Mouse (Mus musculus): Measurements from ENCODE around the gene Gm17359. TPM values are rescaled to one million over a fixed set of nuclear protein-coding genes. Genes with fewer than 3 reads are reported as not detected.

Gm17359 gene
- polyA plus RNA-seq, 1 experiment from 2014 or later, result not detected

DNA sequence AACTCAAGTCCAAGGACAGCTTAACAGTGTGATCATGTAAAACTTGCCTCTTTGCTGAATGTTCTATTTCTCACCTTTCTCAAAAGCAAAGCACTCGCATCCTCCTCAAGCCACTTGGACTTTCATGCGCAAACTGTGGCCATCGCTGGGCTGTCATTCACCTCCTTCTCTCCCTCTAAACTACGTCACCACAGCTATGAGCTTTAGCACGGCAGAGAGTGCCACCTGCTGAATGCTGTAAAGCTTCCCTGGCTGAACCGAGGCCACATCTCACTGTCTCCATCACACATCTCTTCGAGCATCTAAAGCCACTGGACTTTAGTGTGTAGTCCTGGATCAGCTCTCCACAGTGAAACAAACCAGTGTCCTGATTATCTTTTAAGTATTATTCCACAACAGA is 158.7 kb downstream of the Gm17359 start:
- H3K4me2 ChIP-seq (ENCODE audit: low read length), result no peak overlapping the region
- no peaks in the 10 kb centered on the region for H3K4me1 ChIP-seq (ENCODE audit: control insufficient read depth in 2 of 2, insufficient read depth in 2 of 2, low read length in 2 of 2)
- 72% methylated on average over 7 of the region's 7 CpGs for WGBS

DNA sequence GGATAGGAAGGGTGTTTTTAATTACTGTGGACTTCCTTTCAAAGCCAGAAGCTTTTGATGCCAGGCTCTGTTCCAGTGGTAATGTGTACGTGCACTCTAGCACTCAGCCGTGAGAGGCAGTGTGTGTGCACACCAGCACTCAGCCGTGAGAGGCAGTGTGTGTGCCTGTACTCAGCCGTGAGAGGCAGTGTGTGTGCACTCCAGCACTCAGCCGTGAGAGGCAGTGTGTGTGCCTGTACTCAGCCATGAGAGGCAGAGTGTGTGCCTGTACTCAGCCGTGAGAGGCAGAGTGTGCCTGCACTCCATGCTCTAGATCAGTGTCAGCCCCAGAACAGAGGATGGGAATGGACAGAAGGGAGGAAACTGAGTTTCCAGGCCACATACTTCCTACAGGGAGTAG is 160.2 kb downstream of the Gm17359 start:
- peaks cover 43% of the 10 kb centered on the region for H3K36me3 ChIP-seq (ENCODE audit: control insufficient read depth, insufficient read depth, low read length)
- H3K27ac ChIP-seq (replicated peaks in 1 of 2; ENCODE audit: control insufficient read depth in 1 of 2, insufficient read depth in 1 of 2, low read depth in 2 of 2, low read length in 2 of 2), result no peak overlapping the region
- no peak overlapping the region for H3K4me3 ChIP-seq (ENCODE audit: control insufficient read depth in 1 of 2, insufficient read depth in 1 of 2, low read depth in 1 of 2, low read length in 2 of 2)
- H3K4me1 ChIP-seq (ENCODE audit: control insufficient read depth in 2 of 2, insufficient read depth in 2 of 2, low read length in 2 of 2), result no peaks in the 10 kb centered on the region
- no peak overlapping the region for H3K4me2 ChIP-seq (ENCODE audit: low read length)
- H3K9ac ChIP-seq (ENCODE audit: low read length), result no peak overlapping the region
- ATAC-seq (ENCODE audit: insufficient number of reproducible peaks, insufficient read depth, low FRiP score, low read depth), result no peak
- no peaks in the 10 kb centered on the region for H3K27me3 ChIP-seq (ENCODE audit: control insufficient read depth, insufficient read depth, low read length)
- no peaks in the 10 kb centered on the region for H3K9me3 ChIP-seq (ENCODE audit: control insufficient read depth, low read length)
- WGBS, result 84% methylated on average over 6 of the region's 6 CpGs

More for the DNA sequence above, 158.7 kb downstream of the Gm17359 start:
- no peak for ATAC-seq (ENCODE audit: insufficient number of reproducible peaks, insufficient read depth, low FRiP score, low read depth)
- Histone ChIP-seq H3K27ac (replicated peaks in 1 of 2; ENCODE audit: control insufficient read depth in 1 of 2, insufficient read depth in 1 of 2, low read depth in 2 of 2, low read length in 2 of 2) (no peak overlapping the region), H3K36me3 (ENCODE audit: control insufficient read depth, insufficient read depth, low read length) (peaks cover 46% of the 10 kb centered on the region), H3K27me3 (ENCODE audit: control insufficient read depth, insufficient read depth, low read length) (no peaks in the 10 kb centered on the region), H3K9ac (ENCODE audit: low read length) (no peak overlapping the region), H3K4me3 (ENCODE audit: control insufficient read depth in 1 of 2, insufficient read depth in 1 of 2, low read depth in 1 of 2, low read length in 2 of 2) (no peak overlapping the region), H3K9me3 (ENCODE audit: control insufficient read depth, low read length) (no peaks in the 10 kb centered on the region)

DNA sequence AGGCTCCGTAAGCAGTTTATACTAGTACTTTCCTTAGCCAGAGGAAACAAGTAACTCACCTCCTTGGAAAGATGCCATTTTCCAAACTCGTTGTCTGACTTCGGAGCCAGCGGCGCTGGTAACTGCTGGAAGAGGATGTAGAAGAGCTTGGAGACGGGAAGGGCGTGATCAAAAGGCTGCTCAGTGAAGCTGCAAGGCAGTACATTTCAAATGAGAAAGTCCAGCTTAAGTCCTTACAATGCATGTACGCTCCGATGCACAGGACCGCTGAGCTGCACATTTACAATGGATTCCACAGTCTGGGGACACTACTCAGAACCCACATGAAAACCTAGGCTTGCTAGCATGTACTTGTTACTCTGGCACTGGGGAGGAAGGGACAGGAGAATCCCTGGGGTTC is 163.8 kb downstream of the Gm17359 start:
- no peak overlapping the region for H3K4me2 ChIP-seq (ENCODE audit: low read length)
- WGBS, result 82% methylated on average over 10 of the region's 10 CpGs
- H3K27me3 ChIP-seq (ENCODE audit: control insufficient read depth, insufficient read depth, low read length), result no peaks in the 10 kb centered on the region
- peaks cover 35% of the 10 kb centered on the region for H3K36me3 ChIP-seq (ENCODE audit: control insufficient read depth, insufficient read depth, low read length)
- ATAC-seq (ENCODE audit: insufficient number of reproducible peaks, insufficient read depth, low FRiP score, low read depth), result no peak
- H3K4me3 ChIP-seq (ENCODE audit: control insufficient read depth in 1 of 2, insufficient read depth in 1 of 2, low read depth in 1 of 2, low read length in 2 of 2), result no peak overlapping the region
- H3K9me3 ChIP-seq (ENCODE audit: control insufficient read depth, low read length), result no peaks in the 10 kb centered on the region
- H3K27ac ChIP-seq (replicated peaks in 1 of 2; ENCODE audit: control insufficient read depth in 1 of 2, insufficient read depth in 1 of 2, low read depth in 2 of 2, low read length in 2 of 2), result no peak overlapping the region
- H3K4me1 ChIP-seq (ENCODE audit: control insufficient read depth in 2 of 2, insufficient read depth in 2 of 2, low read length in 2 of 2), result no peaks in the 10 kb centered on the region
- no peak overlapping the region for H3K9ac ChIP-seq (ENCODE audit: low read length)

DNA sequence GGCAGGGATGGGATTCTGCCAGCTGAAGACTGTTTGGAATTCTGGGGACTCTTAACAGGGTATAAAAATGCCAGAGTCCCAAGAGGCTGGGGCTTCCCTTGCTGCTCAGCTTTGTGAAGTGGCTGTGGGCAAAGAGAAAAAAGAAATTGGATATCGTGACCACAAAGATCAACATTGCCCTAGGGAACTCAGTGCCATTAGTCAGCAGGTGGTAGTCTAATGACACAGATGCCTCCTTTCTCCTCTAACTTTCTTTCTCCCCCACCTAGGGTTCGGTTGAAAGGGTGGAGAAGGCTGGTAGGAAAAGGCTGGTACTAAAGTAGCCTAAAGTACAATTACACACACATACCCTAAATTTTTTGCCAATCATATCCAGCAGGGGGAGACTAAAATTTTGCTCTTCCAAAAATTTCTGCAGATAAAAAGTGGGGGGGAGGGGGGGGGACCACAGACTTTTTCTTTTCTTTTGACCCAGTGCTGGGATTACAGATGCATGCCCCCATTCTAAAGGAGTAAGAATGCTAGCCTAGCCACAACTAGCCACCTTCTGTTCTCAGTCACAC is 164.8 kb downstream of the Gm17359 start:
- 92% methylated on average over 2 of the region's 2 CpGs for WGBS
- no peak overlapping the region for H3K27ac ChIP-seq (replicated peaks in 1 of 2; ENCODE audit: control insufficient read depth in 1 of 2, insufficient read depth in 1 of 2, low read depth in 2 of 2, low read length in 2 of 2)
- no peak overlapping the region for H3K4me2 ChIP-seq (ENCODE audit: low read length)
- H3K4me1 ChIP-seq (ENCODE audit: control insufficient read depth in 2 of 2, insufficient read depth in 2 of 2, low read length in 2 of 2), result no peaks in the 10 kb centered on the region
- no peaks in the 10 kb centered on the region for H3K9me3 ChIP-seq (ENCODE audit: control insufficient read depth, low read length)
- H3K27me3 ChIP-seq (ENCODE audit: control insufficient read depth, insufficient read depth, low read length), result no peaks in the 10 kb centered on the region
- no peak overlapping the region for H3K9ac ChIP-seq (ENCODE audit: low read length)
- H3K36me3 ChIP-seq (ENCODE audit: control insufficient read depth, insufficient read depth, low read length), result peaks cover 36% of the 10 kb centered on the region
- ATAC-seq (ENCODE audit: insufficient number of reproducible peaks, insufficient read depth, low FRiP score, low read depth), result no peak
- no peak overlapping the region for H3K4me3 ChIP-seq (ENCODE audit: control insufficient read depth in 1 of 2, insufficient read depth in 1 of 2, low read depth in 1 of 2, low read length in 2 of 2)

Other genes with a start within 250 kb of the Gm17359 start
- 7.3 and 8.0 TPM in 2 replicates for gene Rapgef2, start 50.1 kb upstream of the Gm17359 start, polyA plus RNA-seq (2014; fragmentation: Nextera tagmentation; extraction: Ambion mirVana)
- 4.3 and 4.5 TPM in 2 replicates for gene Fnip2, start 231.1 kb downstream of the Gm17359 start, polyA plus RNA-seq (2014; fragmentation: Nextera tagmentation; extraction: Ambion mirVana)

All from heart, embryonic 14.5 days (tissue).